Mouse (Mus musculus) limb, embryonic 14.5 days (tissue): ENCODE results near the gene Cacna2d4. TPM values are rescaled to one million over a fixed set of nuclear protein-coding genes. Genes with fewer than 3 reads are reported as not detected.
A peak's percentile ranks its signal among the peaks of the same experiment; 100 is the strongest.

ENCODE experiments used
- ATAC-seq: fragments of 200-750 bp; cut with Nextera tagmentation; 2 replicates; pipeline ENCODE4 v1.8.0; 2017; ENCODE audit warnings: low read depth, moderate number of reproducible peaks, moderate TSS enrichment; ENCODE audit not compliant: low FRiP score
- DNase-seq: peaks from one replicate; pipeline ENCODE4 v3.0.0-alpha.2; 2015; ENCODE audit warnings: low spot score
- H3K27ac ChIP-seq: fragments of 300-500 bp; sonication (generic); replicated peaks from 2 replicates; pipeline ENCODE4 v1.5.1; 2014; ENCODE audit warnings: low read depth, mild to moderate bottlenecking, low read length, moderate library complexity, mixed read lengths
- H3K27me3 ChIP-seq: fragments of 300-500 bp; sonication (generic); 2 replicates; pipeline ENCODE4 v1.6.1; 2014; ENCODE audit warnings: low read length, mixed read lengths; ENCODE audit not compliant: control insufficient read depth, insufficient read depth
- H3K36me3 ChIP-seq: fragments of 300-500 bp; sonication (generic); 2 replicates; pipeline ENCODE4 v1.6.1; 2014; ENCODE audit warnings: mild to moderate bottlenecking, low read length, moderate library complexity, mixed read lengths; ENCODE audit not compliant: control insufficient read depth, insufficient read depth
- H3K4me1 ChIP-seq: fragments of 300-500 bp; sonication (generic); 2 replicates; pipeline ENCODE4 v1.6.1; 2014; ENCODE audit warnings: antibody characterized with exemption, low read length, mixed read lengths; ENCODE audit not compliant: control insufficient read depth, insufficient read depth
- H3K4me2 ChIP-seq: fragments of 300-500 bp; sonication (generic); replicated peaks from 2 replicates; pipeline ENCODE4 v1.6.1; 2014; ENCODE audit warnings: low read depth, mild to moderate bottlenecking, low read length, moderate library complexity; ENCODE audit not compliant: severe bottlenecking
- H3K4me3 ChIP-seq: fragments of 300-500 bp; sonication (generic); replicated peaks from 2 replicates; pipeline ENCODE4 v1.5.1; 2014; ENCODE audit warnings: low read length
- H3K9ac ChIP-seq: fragments of 300-500 bp; sonication (generic); 2 replicates; pipeline ENCODE4 v1.6.1; 2014; ENCODE audit warnings: mild to moderate bottlenecking, low read depth, low read length, moderate library complexity; ENCODE audit not compliant: severe bottlenecking
- H3K9me3 ChIP-seq: fragments of 300-500 bp; sonication (generic); 2 replicates; pipeline ENCODE4 v1.6.1; 2016; ENCODE audit warnings: low read length; ENCODE audit not compliant: control insufficient read depth
- POLR2A ChIP-seq: fragments of 200-500 bp; IDR thresholded peaks from 2 replicates; pipeline ENCODE4 v1.8.0; 2012; ENCODE audit warnings: inconsistent platforms, mild to moderate bottlenecking, moderate library complexity, borderline replicate concordance; ENCODE audit not compliant: insufficient read depth, insufficient read length; ENCODE audit errors: extremely low read depth
- WGBS: fragments of 180-500 bp; shearing (Covaris S2); extraction: QIAGEN DNeasy Blood & Tissue Kit; methylation state at CpG from one replicate; pipeline ENCODE4 v1.1.7; 2014; 5-methylcytosine and 5-hydroxymethylcytosine counted together
- polyA plus RNA-seq, 2 experiments: library from polyadenylated mRNA; depleted of rRNA in 1 of 2; stranded (reverse) in 1 of 2; unstranded in 1 of 2; fragments of >200 nt; fragmentation: Nextera tagmentation in 1 of 2; extraction: Ambion mirVana in 1 of 2; gene quantifications; 2 replicates each; pipeline versions ENCODE4 v1.2.1 to v1.2.3; 2012 to 2014

Gene Cacna2d4
- polyA plus RNA-seq, 2 experiments = 0.08 TPM; not detected in 1

GRCm38 (mm10) chr6:119333202-119333601, 96.9 kb downstream of the Cacna2d4 start:
- peaks cover 36% of the 10 kb centered on the region for H3K27me3 ChIP-seq
- no peak for DNase-seq
- H3K9me3 ChIP-seq = no peaks in the 10 kb centered on the region
- H3K9ac ChIP-seq = no peak overlapping the region
- H3K4me2 ChIP-seq = no peak overlapping the region
- no peak for ATAC-seq
- no peak overlapping the region for H3K4me3 ChIP-seq
- H3K27ac ChIP-seq = no peak overlapping the region
- H3K36me3 ChIP-seq = no peaks in the 10 kb centered on the region
- H3K4me1 ChIP-seq = no peaks in the 10 kb centered on the region
- TF ChIP-seq POLR2A = no peak
- 2% methylated on average over 3 of the region's 3 CpGs for WGBS

GRCm38 (mm10) chr6:119333831-119334230, 97.5 kb downstream of the Cacna2d4 start:
- ATAC-seq = no peak
- WGBS = 32% methylated on average over 3 of the region's 3 CpGs

GRCm38 (mm10) chr6:119336124-119336523, 99.8 kb downstream of the Cacna2d4 start:
- Histone ChIP-seq H3K27me3 (peaks cover 8% of the 10 kb centered on the region; the same call in 1 of the 2 replicates), H3K4me1 (no peaks in the 10 kb centered on the region), H3K9me3 (no peaks in the 10 kb centered on the region), H3K4me2 (no peak overlapping the region), H3K36me3 (no peaks in the 10 kb centered on the region), H3K27ac (no peak overlapping the region), H3K4me3 (no peak overlapping the region), H3K9ac (no peak overlapping the region)
- ATAC-seq (no peak), DNase-seq (no peak)
- no peak for TF ChIP-seq POLR2A
- 86% methylated on average over 7 of the region's 7 CpGs for WGBS

More at GRCm38 (mm10) chr6:119333831-119334230, 97.5 kb downstream of the Cacna2d4 start:
- Histone ChIP-seq H3K27ac (no peak overlapping the region), H3K9me3 (no peaks in the 10 kb centered on the region), H3K27me3 (peaks cover 31% of the 10 kb centered on the region), H3K9ac (no peak overlapping the region), H3K36me3 (no peaks in the 10 kb centered on the region), H3K4me3 (no peak overlapping the region), H3K4me2 (no peak overlapping the region), H3K4me1 (no peaks in the 10 kb centered on the region)
- no peak for TF ChIP-seq POLR2A
- no peak for DNase-seq

- H3K27me3 ChIP-seq = peaks cover 3% of the 10 kb centered on the region; the same call in 1 of the 2 replicates
- no peak overlapping the region for H3K4me3 ChIP-seq
- no peak for TF ChIP-seq POLR2A
- no peaks in the 10 kb centered on the region for H3K36me3 ChIP-seq
- no peak overlapping the region for H3K27ac ChIP-seq
- no peaks in the 10 kb centered on the region for H3K9me3 ChIP-seq
- H3K4me1 ChIP-seq = no peaks in the 10 kb centered on the region
- no peak overlapping the region for H3K9ac ChIP-seq
- H3K4me2 ChIP-seq = no peak overlapping the region
- ATAC-seq (no peak), DNase-seq (no peak)
- 68% methylated on average over 3 of the region's 3 CpGs for WGBS
Observed at GRCm38 (mm10) chr6:119337287-119337686, 101.0 kb downstream of the Cacna2d4 start.

GRCm38 (mm10) chr6:119338121-119338912, 102.0 kb downstream of the Cacna2d4 start:
- WGBS = 40% methylated on average over 10 of the region's 11 CpGs
- DNase-seq = no peak
- H3K4me2 ChIP-seq = no peak overlapping the region
- no peaks in the 10 kb centered on the region for H3K4me1 ChIP-seq
- ATAC-seq = no peak
- no peak overlapping the region for H3K27ac ChIP-seq
- no peaks in the 10 kb centered on the region for H3K36me3 ChIP-seq
- H3K4me3 ChIP-seq = no peak overlapping the region
- TF ChIP-seq POLR2A = no peak
- H3K27me3 ChIP-seq = no peaks in the 10 kb centered on the region
- H3K9me3 ChIP-seq = no peaks in the 10 kb centered on the region
- H3K9ac ChIP-seq = no peak overlapping the region

- peak; percentile 43 for DNase-seq
- Histone ChIP-seq H3K9me3 (no peaks in the 10 kb centered on the region), H3K27ac (no peak overlapping the region), H3K4me1 (no peaks in the 10 kb centered on the region), H3K9ac (no peak overlapping the region), H3K27me3 (no peaks in the 10 kb centered on the region), H3K36me3 (no peaks in the 10 kb centered on the region), H3K4me3 (no peak overlapping the region), H3K4me2 (no peak overlapping the region)
- no peak for TF ChIP-seq POLR2A
- ATAC-seq = peak; percentile 70; the same call in 1 of the 2 replicates
Observed at GRCm38 (mm10) chr6:119341409-119341808, 105.1 kb downstream of the Cacna2d4 start.
